Mouse (Mus musculus) limb, embryonic 12.5 days (tissue): ENCODE data around the gene Fgfr2. TPM values are rescaled to one million over a fixed set of nuclear protein-coding genes. Genes with fewer than 3 reads are reported as not detected.
A peak's percentile ranks its signal among the peaks of the same experiment; 100 is the strongest.

Experiments
- ATAC-seq: fragments of 200-750 bp; cut with Nextera tagmentation; 2 replicates; pipeline ENCODE4 v1.8.0; 2017; ENCODE audit warnings: low read depth, moderate TSS enrichment; ENCODE audit not compliant: insufficient number of reproducible peaks, insufficient read depth, low FRiP score, low TSS enrichment
- H3K27ac ChIP-seq: fragments of 300-500 bp; sonication (generic); 2 replicates; pipeline ENCODE4 v1.5.1; 2016; ENCODE audit warnings: mild to moderate bottlenecking, moderate library complexity
- H3K27me3 ChIP-seq: fragments of 300-500 bp; sonication (generic); 2 replicates; pipeline ENCODE4 v1.6.1; 2016; ENCODE audit warnings: mild to moderate bottlenecking, moderate library complexity
- H3K36me3 ChIP-seq: fragments of 300-500 bp; sonication (generic); 2 replicates; pipeline ENCODE4 v1.6.1; 2016; ENCODE audit warnings: mild to moderate bottlenecking, moderate library complexity
- H3K4me1 ChIP-seq: fragments of 300-500 bp; sonication (generic); replicated peaks from 2 replicates; pipeline ENCODE4 v1.6.1; 2016
- H3K4me2 ChIP-seq: fragments of 300-500 bp; sonication (generic); 2 replicates; pipeline ENCODE4 v1.6.1; 2016; ENCODE audit warnings: mild to moderate bottlenecking, moderate library complexity
- H3K4me3 ChIP-seq: fragments of 300-500 bp; sonication (generic); replicated peaks from 2 replicates; pipeline ENCODE4 v1.5.1; 2016; ENCODE audit warnings: mild to moderate bottlenecking
- H3K9ac ChIP-seq: fragments of 300-500 bp; sonication (generic); replicated peaks from 2 replicates; pipeline ENCODE4 v1.6.1; 2016; ENCODE audit warnings: mild to moderate bottlenecking, moderate library complexity
- H3K9me3 ChIP-seq: fragments of 300-500 bp; sonication (generic); 2 replicates; pipeline ENCODE4 v1.6.1; 2016; ENCODE audit warnings: mild to moderate bottlenecking, moderate library complexity
- WGBS: fragments of 180-500 bp; shearing (Covaris S2); methylation state at CpG from one replicate; pipeline ENCODE4 v1.1.7; 2016; 5-methylcytosine and 5-hydroxymethylcytosine counted together
- polyA plus RNA-seq: library from polyadenylated mRNA; unstranded; fragments of >200 nt; fragmentation: Nextera tagmentation; extraction: Ambion mirVana; gene quantifications from 2 replicates; pipeline ENCODE4 v1.2.1, GENCODE M21; 2016

Fgfr2 gene
- polyA plus RNA-seq, 1 experiment from 2014 or later, result 112 TPM

DNA sequence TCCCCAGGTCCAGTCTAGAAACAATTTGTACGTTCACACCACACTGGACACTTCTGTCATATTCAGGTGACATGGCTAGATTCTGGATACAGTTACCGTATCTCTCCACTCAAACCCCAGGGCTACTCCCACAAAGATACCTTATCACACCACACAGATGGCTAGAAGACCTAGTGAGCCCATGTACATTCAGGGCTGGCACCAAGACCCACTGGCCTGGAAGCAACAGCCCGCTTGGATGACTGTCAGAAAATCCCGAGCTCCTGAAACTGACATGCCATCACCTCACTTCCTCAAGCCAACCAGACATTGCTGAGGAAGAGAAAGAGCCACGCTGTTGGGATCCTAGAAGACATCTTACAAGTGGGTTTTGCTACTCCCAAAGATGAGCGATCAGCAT, 384.3 kb downstream of the Fgfr2 start:
- no peak for ATAC-seq
- peaks cover 11% of the 10 kb centered on the region; the same call in 1 of the 2 replicates for H3K36me3 ChIP-seq
- H3K9me3 ChIP-seq, result no peaks in the 10 kb centered on the region
- H3K9ac ChIP-seq, result no peak overlapping the region
- no peak overlapping the region for H3K27ac ChIP-seq
- H3K4me3 ChIP-seq, result no peak overlapping the region
- 91% methylated on average over 6 of the region's 6 CpGs for WGBS
- peaks cover 21% of the 10 kb centered on the region for H3K4me1 ChIP-seq
- no peak overlapping the region for H3K4me2 ChIP-seq
- no peaks in the 10 kb centered on the region; the same call in 1 of the 2 replicates for H3K27me3 ChIP-seq

GRCm38 (mm10) chr7:132736099-132736862, 386.9 kb downstream of the Fgfr2 start:
- Histone ChIP-seq H3K27ac (peak overlapping the region; percentile 5; the same call in 1 of the 2 replicates), H3K36me3 (peaks cover 11% of the 10 kb centered on the region; the same call in 1 of the 2 replicates), H3K4me2 (no peak overlapping the region), H3K27me3 (no peaks in the 10 kb centered on the region), H3K4me3 (no peak overlapping the region), H3K9ac (no peak overlapping the region), H3K9me3 (no peaks in the 10 kb centered on the region), H3K4me1 (peaks cover 34% of the 10 kb centered on the region)
- no peak for ATAC-seq
- WGBS, result 61% methylated on average over 17 of the region's 17 CpGs

DNA sequence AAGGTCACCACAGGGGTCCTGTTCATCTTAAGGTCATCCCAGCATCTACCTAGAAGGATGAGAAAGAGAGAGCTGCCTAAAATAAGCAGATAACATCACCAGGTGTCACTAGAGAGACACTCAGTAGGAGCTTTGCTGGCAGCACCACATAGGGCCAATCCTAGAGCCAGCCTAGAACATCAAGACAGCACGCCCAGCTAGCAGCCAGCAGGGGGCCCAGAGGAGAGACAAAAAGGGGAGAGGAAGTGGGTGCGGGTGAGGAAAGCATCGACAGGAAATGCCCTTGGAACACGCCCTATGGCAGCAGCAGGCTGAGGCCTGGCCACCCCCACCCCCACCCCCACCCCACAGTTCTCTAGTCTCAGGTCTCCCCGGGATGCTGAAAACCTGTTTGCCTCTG, 388.0 kb downstream of the Fgfr2 start:
- Histone ChIP-seq H3K27me3 (no peaks in the 10 kb centered on the region), H3K4me3 (no peak overlapping the region), H3K36me3 (peaks cover 11% of the 10 kb centered on the region), H3K27ac (no peak overlapping the region), H3K9ac (no peak overlapping the region), H3K4me1 (peaks cover 36% of the 10 kb centered on the region), H3K4me2 (no peak overlapping the region), H3K9me3 (no peaks in the 10 kb centered on the region)
- ATAC-seq, result no peak
- 44% methylated on average over 5 of the region's 5 CpGs for WGBS

GRCm38 (mm10) chr7:132734222-132734621, 388.9 kb downstream of the Fgfr2 start:
- H3K9ac ChIP-seq, result no peak overlapping the region
- H3K27me3 ChIP-seq, result no peaks in the 10 kb centered on the region
- no peak overlapping the region for H3K27ac ChIP-seq
- H3K9me3 ChIP-seq, result no peaks in the 10 kb centered on the region
- ATAC-seq, result no peak
- peaks cover 19% of the 10 kb centered on the region for H3K36me3 ChIP-seq
- H3K4me2 ChIP-seq, result no peak overlapping the region
- peaks cover 36% of the 10 kb centered on the region for H3K4me1 ChIP-seq
- 77% methylated on average over 9 of the region's 9 CpGs for WGBS
- no peak overlapping the region for H3K4me3 ChIP-seq

DNA sequence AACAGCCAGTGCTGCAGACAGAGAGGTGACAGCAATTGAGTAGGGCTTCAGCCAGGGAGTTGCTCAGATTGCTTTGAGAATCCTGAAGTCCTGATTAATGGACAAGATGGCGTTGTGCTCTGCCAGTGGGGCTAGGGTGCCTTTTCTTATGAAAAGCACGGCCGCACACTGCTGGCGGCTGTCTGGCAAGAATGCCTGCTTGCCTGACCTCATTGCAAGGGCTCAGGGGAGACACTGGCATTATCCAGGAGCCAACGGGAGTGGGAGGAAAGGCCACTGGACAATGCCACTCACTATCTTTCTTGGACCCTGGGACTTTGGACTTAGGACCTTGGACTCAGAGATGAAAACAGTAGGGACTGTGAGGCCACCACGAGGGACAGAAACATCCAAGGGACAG, 389.6 kb downstream of the Fgfr2 start:
- no peak for ATAC-seq

GRCm38 (mm10) chr7:132732136-132732789, 390.9 kb downstream of the Fgfr2 start:
- Histone ChIP-seq H3K9ac (no peak overlapping the region), H3K27ac (peak overlapping the region; percentile 20; the same call in 1 of the 2 replicates)
- WGBS, result 75% methylated on average over 6 of the region's 6 CpGs

More for the DNA sequence above, 389.6 kb downstream of the Fgfr2 start:
- peaks cover 20% of the 10 kb centered on the region for H3K36me3 ChIP-seq
- H3K9me3 ChIP-seq, result no peaks in the 10 kb centered on the region
- H3K4me1 ChIP-seq, result peaks cover 36% of the 10 kb centered on the region
- H3K9ac ChIP-seq, result no peak overlapping the region
- H3K4me2 ChIP-seq, result no peak overlapping the region
- no peak overlapping the region for H3K27ac ChIP-seq
- H3K4me3 ChIP-seq, result no peak overlapping the region
- H3K27me3 ChIP-seq, result no peaks in the 10 kb centered on the region
- 88% methylated on average over 6 of the region's 6 CpGs for WGBS

GRCm38 (mm10) chr7:132731558-132731957, 391.6 kb downstream of the Fgfr2 start:
- Histone ChIP-seq H3K27me3 (no peaks in the 10 kb centered on the region), H3K27ac (no peak overlapping the region), H3K4me3 (no peak overlapping the region), H3K4me1 (peaks cover 38% of the 10 kb centered on the region), H3K9me3 (no peaks in the 10 kb centered on the region), H3K36me3 (peaks cover 20% of the 10 kb centered on the region), H3K4me2 (no peak overlapping the region), H3K9ac (no peak overlapping the region)
- ATAC-seq, result no peak
- WGBS, result 61% methylated on average over 6 of the region's 6 CpGs

More at GRCm38 (mm10) chr7:132732136-132732789, 390.9 kb downstream of the Fgfr2 start:
- Histone ChIP-seq H3K4me3 (no peak overlapping the region), H3K36me3 (peaks cover 20% of the 10 kb centered on the region), H3K4me1 (peaks cover 36% of the 10 kb centered on the region), H3K9me3 (no peaks in the 10 kb centered on the region), H3K27me3 (no peaks in the 10 kb centered on the region), H3K4me2 (no peak overlapping the region)
- no peak for ATAC-seq

GRCm38 (mm10) chr7:132730510-132730909, 392.6 kb downstream of the Fgfr2 start:
- Histone ChIP-seq H3K9me3 (no peaks in the 10 kb centered on the region), H3K27me3 (no peaks in the 10 kb centered on the region), H3K4me1 (peaks cover 32% of the 10 kb centered on the region), H3K4me3 (no peak overlapping the region), H3K9ac (no peak overlapping the region), H3K4me2 (no peak overlapping the region), H3K27ac (no peak overlapping the region), H3K36me3 (peaks cover 20% of the 10 kb centered on the region)
- WGBS, result 89% methylated on average over 7 of the region's 7 CpGs
- no peak for ATAC-seq

GRCm38 (mm10) chr7:132729093-132729831, 393.9 kb downstream of the Fgfr2 start:
- Histone ChIP-seq H3K4me3 (no peak overlapping the region), H3K9ac (no peak overlapping the region), H3K9me3 (no peaks in the 10 kb centered on the region), H3K4me1 (peaks cover 27% of the 10 kb centered on the region), H3K4me2 (no peak overlapping the region), H3K27ac (no peak overlapping the region), H3K36me3 (peaks cover 15% of the 10 kb centered on the region), H3K27me3 (no peaks in the 10 kb centered on the region)
- no peak for ATAC-seq
- WGBS, result 77% methylated on average over 4 of the region's 4 CpGs

- Histone ChIP-seq H3K27ac (peak overlapping the region; percentile 69), H3K36me3 (peaks cover 9% of the 10 kb centered on the region), H3K9me3 (no peaks in the 10 kb centered on the region), H3K9ac (no peak overlapping the region), H3K27me3 (no peaks in the 10 kb centered on the region), H3K4me1 (peaks cover 13% of the 10 kb centered on the region), H3K4me3 (no peak overlapping the region), H3K4me2 (no peak overlapping the region)
- WGBS, result 70% methylated on average over 13 of the region's 13 CpGs
- ATAC-seq, result no peak
These were observed 396.9 kb downstream of the Fgfr2 start for GRCm38 (mm10) chr7:132726106-132726861.
